13 mouse cellular contexts compared by ENCODE assay signal in the genomic region with DNA sequence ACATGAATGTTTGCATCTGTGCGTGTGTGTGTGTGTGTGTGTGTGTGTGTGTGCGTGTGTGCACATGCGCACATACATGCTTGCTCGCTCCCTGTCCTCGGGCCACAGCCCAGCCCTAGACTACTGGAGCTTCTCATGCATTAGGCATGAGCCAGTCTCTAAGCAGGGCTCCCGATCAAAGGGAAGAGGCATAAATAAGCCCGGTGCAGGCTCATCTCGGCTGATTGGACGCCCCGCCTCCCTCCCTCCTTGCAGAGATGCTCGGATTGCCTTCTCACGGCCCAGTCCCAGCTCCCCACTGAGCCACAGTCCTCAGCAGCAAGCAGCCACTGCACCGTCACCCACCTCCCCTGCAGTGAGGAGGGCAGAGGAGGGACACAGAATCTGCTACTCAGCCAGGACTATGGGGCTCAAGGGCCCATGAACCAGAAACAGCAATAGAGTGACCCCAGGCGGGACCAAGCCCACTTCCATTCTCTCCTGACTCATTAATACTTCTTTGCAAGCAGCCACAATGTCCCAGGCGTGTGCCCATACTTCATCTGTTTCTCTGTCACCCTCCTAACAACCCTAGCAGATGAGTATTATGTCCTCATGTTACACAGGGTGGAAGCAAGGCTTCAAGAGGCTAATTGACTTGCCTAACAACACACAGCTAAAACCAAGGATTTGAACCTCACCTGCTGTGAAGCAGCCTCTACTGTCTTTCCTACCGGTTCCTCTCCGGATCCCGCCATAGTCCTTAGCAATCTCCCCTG.
A peak's percentile ranks its signal among the peaks of the same experiment; 100 is the strongest.
DNase-seq lines count a peak whose midpoint lies in the region; ATAC-seq lines count a peak whose summit lies in the region.
"Had no signal": no experiment of that assay in that cellular context is flagged by ENCODE, and none has a peak within 500 bp of the region (broad histone marks: within the 10 kb centered on the region; RNA-seq: fewer than 3 reads in every experiment).

No protein-coding gene starts in this region.

- no peak overlapping the region for H3K9ac ChIP-seq in limb, embryonic 11.5 days (ENCODE audit: low read length)
- H3K9ac ChIP-seq: liver, postnatal 0 days had no signal

- no peak overlapping the region for H3K4me3 ChIP-seq in limb, embryonic 11.5 days (ENCODE audit: low read depth, low read length)
- no peak overlapping the region for H3K4me3 ChIP-seq in limb, embryonic 10.5 days
- peak overlapping the region; percentile 13; the same call in 1 of the 2 replicates for H3K4me3 ChIP-seq in forebrain, embryonic 10.5 days
- H3K4me3 ChIP-seq in midbrain, embryonic 10.5 days = peak overlapping the region; percentile 33

- H3K36me3 ChIP-seq in limb, embryonic 11.5 days (ENCODE audit: control insufficient read depth, insufficient read depth, low read length) = no peaks in the 10 kb centered on the region
- H3K36me3 ChIP-seq in limb, embryonic 10.5 days = no peaks in the 10 kb centered on the region
- no peaks in the 10 kb centered on the region for H3K36me3 ChIP-seq in forebrain, embryonic 10.5 days (replicated peaks)
- H3K36me3 ChIP-seq in midbrain, embryonic 10.5 days = no peaks in the 10 kb centered on the region

- H3K4me2 ChIP-seq in limb, embryonic 11.5 days (ENCODE audit: low read depth, severe bottlenecking) = no peak overlapping the region

- peak; percentile 36 for DNase-seq in limb, embryonic 11.5 days (ENCODE audit: low spot score)
- no peak for DNase-seq in limb, embryonic 10.5 days (ENCODE audit: low spot score)
- peak; percentile 58 for DNase-seq in forebrain, embryonic 10.5 days (ENCODE audit: extremely low spot score, low spot score)
- DNase-seq in midbrain, embryonic 10.5 days (ENCODE audit: low spot score) = peak; percentile 84
- peak; percentile 2 for DNase-seq in yolk sac, embryonic 10.5 days (ENCODE audit: low spot score)
- DNase-seq in spleen, postnatal 14 days (ENCODE audit: low spot score in 2 of 2) = no peak
- no peak for DNase-seq in adipocyte (ENCODE audit: low spot score)
- DNase-seq in urinary bladder, postnatal 25 days (ENCODE audit: low spot score) = no peak
- DNase-seq: adrenal gland, postnatal 14 days; gastrocnemius, postnatal 36 days; heart, postnatal 36 days; layer of hippocampus, adult 9-11 months; liver, postnatal 0 days had no signal

- H3K27ac ChIP-seq in limb, embryonic 11.5 days (replicated peaks; ENCODE audit: low read depth, low read length) = no peak overlapping the region
- no peak overlapping the region for H3K27ac ChIP-seq in limb, embryonic 10.5 days
- peak overlapping the region; percentile 56; the same call in 1 of the 2 replicates for H3K27ac ChIP-seq in forebrain, embryonic 10.5 days
- peak overlapping the region; percentile 81 for H3K27ac ChIP-seq in midbrain, embryonic 10.5 days (replicated peaks)

- ATAC-seq in limb, embryonic 11.5 days (ENCODE audit: insufficient number of reproducible peaks, low FRiP score, low TSS enrichment, low read depth) = no peak
- ATAC-seq: liver, postnatal 0 days had no signal

- H3K9me3 ChIP-seq in limb, embryonic 11.5 days (ENCODE audit: control insufficient read depth, low read length) = no peaks in the 10 kb centered on the region
- H3K9me3 ChIP-seq in limb, embryonic 10.5 days (replicated peaks) = no peaks in the 10 kb centered on the region
- no peaks in the 10 kb centered on the region for H3K9me3 ChIP-seq in forebrain, embryonic 10.5 days
- no peaks in the 10 kb centered on the region for H3K9me3 ChIP-seq in midbrain, embryonic 10.5 days (replicated peaks)

- H3K27me3 ChIP-seq in limb, embryonic 11.5 days (ENCODE audit: control insufficient read depth, insufficient read depth, low read length) = peaks cover 21% of the 10 kb centered on the region
- peaks cover 84% of the 10 kb centered on the region for H3K27me3 ChIP-seq in limb, embryonic 10.5 days (ENCODE audit: low read depth, poor library complexity, severe bottlenecking)
- peaks cover 71% of the 10 kb centered on the region for H3K27me3 ChIP-seq in forebrain, embryonic 10.5 days (ENCODE audit: poor library complexity, severe bottlenecking)
- peaks cover 68% of the 10 kb centered on the region for H3K27me3 ChIP-seq in midbrain, embryonic 10.5 days (ENCODE audit: low read depth, poor library complexity, severe bottlenecking)

- H3K4me1 ChIP-seq in limb, embryonic 11.5 days (ENCODE audit: control insufficient read depth, insufficient read depth, low read length) = no peaks in the 10 kb centered on the region
- H3K4me1 ChIP-seq in limb, embryonic 10.5 days = peaks cover 51% of the 10 kb centered on the region
- peaks cover 35% of the 10 kb centered on the region for H3K4me1 ChIP-seq in forebrain, embryonic 10.5 days
- H3K4me1 ChIP-seq in midbrain, embryonic 10.5 days = peaks cover 36% of the 10 kb centered on the region

- WGBS in limb, embryonic 11.5 days = 23% methylated on average over 18 of the region's 18 CpGs
- 20% methylated on average over 18 of the region's 18 CpGs for WGBS in limb, embryonic 10.5 days
- 12% methylated on average over 18 of the region's 18 CpGs for WGBS in forebrain, embryonic 10.5 days
- WGBS in midbrain, embryonic 10.5 days = 9% methylated on average over 18 of the region's 18 CpGs

Comparison
In these comparisons a context has a peak if more than half of its experiments do, and no peak if none do; other contexts are left out.
1. DNase-seq: peak in limb, embryonic 11.5 days (single experiment), forebrain, embryonic 10.5 days (single experiment), midbrain, embryonic 10.5 days (single experiment) and yolk sac, embryonic 10.5 days (single experiment); none in limb, embryonic 10.5 days (single experiment), spleen, postnatal 14 days (0 of 2), adipocyte (single experiment) and urinary bladder, postnatal 25 days (single experiment).
2. H3K27ac ChIP-seq: peak in forebrain, embryonic 10.5 days (single experiment) and midbrain, embryonic 10.5 days (single experiment); none in limb, embryonic 11.5 days (single experiment) and limb, embryonic 10.5 days (single experiment).
3. H3K4me3 ChIP-seq: peak in forebrain, embryonic 10.5 days (single experiment) and midbrain, embryonic 10.5 days (single experiment); none in limb, embryonic 11.5 days (single experiment) and limb, embryonic 10.5 days (single experiment).